Comparison of ENCODE assay signal across 8 mouse cellular contexts in genomic region chr14:34503325-34503647, GRCm38 (mm10). TPM values are rescaled to one million over a fixed set of nuclear protein-coding genes. Genes with fewer than 3 reads are reported as not detected.
A peak's percentile ranks its signal among the peaks of the same experiment; 100 is the strongest.
DNase-seq lines count a peak whose midpoint lies in the region; ATAC-seq lines count a peak whose summit lies in the region.

Bmpr1a (minus strand) TSS chr14:34503341.

- peak within 1 kb of the TSS; percentile 68 for H3K4me2 ChIP-seq in kidney, embryonic 15.5 days
- H3K4me2 ChIP-seq in neural tube, embryonic 14.5 days (ENCODE audit: low read depth, low read length): peak within 1 kb of the TSS; percentile 59

- no peaks in the 10 kb centered on the region for H3K36me3 ChIP-seq in kidney, embryonic 15.5 days
- no peaks in the 10 kb centered on the region for H3K36me3 ChIP-seq in neural tube, embryonic 14.5 days (ENCODE audit: control insufficient read depth, insufficient read depth, low read length)

- no peak for DNase-seq in kidney, postnatal 10 days
- no peak for DNase-seq in adrenal gland, postnatal 14 days
- DNase-seq in gastrocnemius, postnatal 4 days (ENCODE audit: low spot score in 2 of 2): no peak
- DNase-seq in layer of hippocampus, postnatal 36 days: no peak
- no peak for DNase-seq in retina, postnatal 1 day
- DNase-seq in cerebellum, adult 11 months: no peak

- 8% methylated on average over 15 of the region's 15 CpGs for WGBS in kidney, embryonic 15.5 days
- 5% methylated on average over 15 of the region's 15 CpGs for WGBS in neural tube, embryonic 14.5 days

- peaks cover 24% of the 10 kb centered on the region for H3K4me1 ChIP-seq in kidney, embryonic 15.5 days
- H3K4me1 ChIP-seq in neural tube, embryonic 14.5 days (ENCODE audit: control insufficient read depth, insufficient read depth, low read length): peaks cover 28% of the 10 kb centered on the region; the same call in 1 of the 2 replicates

- peak; percentile 61; the same call in 1 of the 2 replicates for ATAC-seq in kidney, embryonic 15.5 days (replicated peaks; ENCODE audit: low FRiP score)
- no peak for ATAC-seq in neural tube, embryonic 14.5 days (ENCODE audit: low read depth)

- peak within 1 kb of the TSS; percentile 98 for H3K27ac ChIP-seq in kidney, embryonic 15.5 days
- peak within 1 kb of the TSS; percentile 96 for H3K27ac ChIP-seq in neural tube, embryonic 14.5 days (ENCODE audit: low read depth, low read length)

- peaks cover 6% of the 10 kb centered on the region; the same call in 1 of the 2 replicates for H3K27me3 ChIP-seq in kidney, embryonic 15.5 days
- no peaks in the 10 kb centered on the region for H3K27me3 ChIP-seq in neural tube, embryonic 14.5 days (ENCODE audit: control insufficient read depth, insufficient read depth, low read length)

- H3K9me3 ChIP-seq in kidney, embryonic 15.5 days (replicated peaks): no peaks in the 10 kb centered on the region
- H3K9me3 ChIP-seq in neural tube, embryonic 14.5 days (ENCODE audit: control insufficient read depth, low read length): no peaks in the 10 kb centered on the region

- H3K4me3 ChIP-seq in kidney, embryonic 15.5 days (replicated peaks): peak within 1 kb of the TSS; percentile 93
- peak within 1 kb of the TSS; percentile 88 for H3K4me3 ChIP-seq in neural tube, embryonic 14.5 days (ENCODE audit: low read depth, low read length)

- H3K9ac ChIP-seq in kidney, embryonic 15.5 days: peak within 1 kb of the TSS; percentile 93
- peak within 1 kb of the TSS; percentile 95 for H3K9ac ChIP-seq in neural tube, embryonic 14.5 days (replicated peaks; ENCODE audit: low read depth, low read length)

RNA-seq across cellular contexts. Expression of gene Bmpr1a, which starts in this region (rescaled TPM):
- 47.3 and 47.7 TPM in 2 replicates for polyA plus RNA-seq in kidney, embryonic 15.5 days (2015; fragmentation: Nextera tagmentation; extraction: Ambion mirVana)
- total RNA-seq in adrenal gland, postnatal 14 days (2021): 53.5 and 53.7 TPM in 2 replicates
- 100 to 1,000 TPM in 1 of 2 experiments, 10 to 100 TPM in 1; 99.6 to 112 TPM for total RNA-seq in gastrocnemius, postnatal 4 days (2021)
- 10 to 100 TPM; 40.2 to 40.7 TPM for total RNA-seq in layer of hippocampus, postnatal 36 days (2021)
- 26.9 and 29.1 TPM in 2 replicates for polyA plus RNA-seq in neural tube, embryonic 14.5 days (2014; fragmentation: Nextera tagmentation; extraction: Ambion mirVana)
